Mouse (Mus musculus): ENCODE results near the gene Gm10643. TPM values are rescaled to one million over a fixed set of nuclear protein-coding genes. Genes with fewer than 3 reads are reported as not detected.

The Gm10643 gene
- polyA plus RNA-seq (2017; shearing (Covaris generic)) = 1 to 10 TPM; 1.8 to 2.1 TPM

DNA sequence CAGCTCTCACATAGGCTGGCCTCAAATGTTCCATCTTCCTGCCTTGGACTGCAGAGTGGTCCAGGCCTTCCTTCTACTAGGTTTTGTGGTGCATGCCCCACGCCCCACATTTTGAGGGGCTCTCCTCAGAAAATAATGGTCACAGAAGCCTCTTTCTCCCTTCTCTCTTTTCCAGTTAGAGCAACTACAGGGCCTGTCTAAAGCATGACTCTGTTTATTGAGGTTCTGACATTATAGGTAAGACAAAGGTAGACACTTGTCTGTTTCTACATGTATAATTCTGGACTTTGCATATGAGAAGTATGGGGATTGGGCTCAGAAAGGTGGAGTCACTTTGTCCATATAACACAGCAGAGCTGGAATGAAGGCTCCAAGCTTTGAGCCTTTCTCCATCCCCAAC, at the start of gene Gm10643:
Gm10643 (minus strand) TSS at position 101 of the 400 bp plus-strand sequence.

DNA sequence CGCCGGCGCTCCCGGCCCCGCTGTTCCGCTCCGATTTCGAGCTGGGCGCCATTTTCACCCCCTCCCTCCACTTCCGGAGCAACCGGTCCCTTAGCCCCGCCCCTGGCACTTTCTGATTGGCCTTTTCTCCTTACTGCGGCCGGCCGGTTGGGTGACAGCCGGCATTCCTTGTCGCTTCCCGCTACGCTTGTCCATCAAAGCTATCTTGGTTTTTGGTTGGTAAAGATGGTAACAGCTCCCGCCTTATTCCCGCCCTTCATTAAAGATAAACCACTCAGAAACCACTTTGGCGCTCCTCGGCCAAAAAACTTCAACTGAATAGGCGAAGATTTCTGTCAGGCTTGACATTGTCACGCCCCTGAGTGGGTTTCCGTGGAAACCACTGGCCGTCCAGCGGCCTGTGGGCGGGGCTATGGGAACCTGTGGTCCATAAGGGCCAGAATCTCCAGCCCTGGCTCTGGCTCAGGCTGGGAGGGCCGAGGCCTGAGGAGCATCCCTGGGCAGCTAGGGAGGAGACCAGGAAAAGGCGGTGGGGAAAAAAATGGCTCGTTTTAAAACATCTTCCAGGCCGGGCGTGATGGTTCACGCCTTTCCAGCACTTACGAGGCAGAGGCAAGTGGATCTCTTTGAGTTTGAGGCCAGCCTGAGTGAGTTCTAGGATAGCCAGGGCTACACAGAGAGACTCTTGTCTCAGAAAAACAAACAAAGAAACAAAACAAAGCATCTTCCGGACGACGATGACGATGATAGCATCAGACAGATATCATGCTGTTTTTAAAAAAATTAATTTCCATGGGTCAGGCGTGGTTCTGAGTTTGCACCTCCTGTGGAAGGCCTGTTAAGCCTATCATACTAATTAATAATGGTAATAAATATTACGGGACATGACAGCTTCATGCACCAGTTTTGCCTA, 40.0 kb upstream of the Gm10643 start, which contains the start of gene Dcaf15:
Dcaf15 (minus strand) TSS at position 72 of the 913 bp plus-strand sequence.

DNA sequence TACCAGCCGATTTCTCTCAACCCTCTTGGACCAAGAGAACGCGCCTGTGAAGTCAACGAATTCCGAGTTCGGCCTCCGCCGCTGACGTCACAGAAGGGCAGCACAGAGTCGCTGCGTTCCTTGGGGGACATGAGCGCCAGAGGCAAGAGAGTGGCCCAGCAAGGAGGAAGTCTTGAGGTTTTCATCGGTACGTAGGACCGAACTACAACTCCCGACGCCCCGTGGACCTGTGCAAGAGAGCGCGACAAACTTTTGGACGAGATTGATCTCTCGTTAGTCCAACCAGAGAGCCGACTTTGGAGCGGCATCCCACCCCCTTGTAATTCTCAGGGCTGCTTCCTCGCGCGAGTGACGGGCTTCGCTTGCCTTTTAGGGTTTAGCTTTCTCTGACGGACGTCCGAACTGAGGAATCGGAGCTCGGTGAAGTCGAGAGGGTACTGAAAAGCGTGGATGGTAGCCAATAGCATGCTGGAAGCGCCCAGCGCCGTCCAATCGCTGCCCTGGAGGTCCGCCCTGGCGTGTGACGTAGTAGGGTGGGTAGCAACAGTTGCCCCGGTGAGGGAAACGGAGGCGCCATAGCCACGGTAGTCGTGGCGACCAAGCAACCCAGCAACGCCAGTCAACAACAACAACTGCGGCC, 1.5 kb upstream of the Gm10643 start, which contains the start of gene Rfx1:
Rfx1 (plus strand) TSS at position 544 of the 640 bp plus-strand sequence.

DNA sequence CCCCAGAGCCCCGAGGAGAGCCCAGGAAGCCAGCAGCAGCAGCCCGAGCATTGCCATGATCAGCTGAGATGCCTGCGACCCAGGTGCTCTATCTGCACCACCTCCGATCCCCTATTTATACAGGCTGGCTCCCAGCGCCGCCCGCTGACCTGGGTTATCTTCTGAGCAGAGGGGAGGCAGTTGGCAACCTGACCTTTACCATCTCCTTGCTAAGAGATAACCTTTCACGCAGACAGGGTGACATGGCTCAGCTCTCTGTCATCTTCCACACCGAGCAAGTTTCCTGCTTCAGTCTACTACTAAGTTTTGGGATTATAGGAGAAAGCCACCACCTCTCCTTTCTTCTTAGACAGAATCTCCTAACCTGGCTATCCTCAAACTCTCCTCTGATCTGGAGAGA, 20.0 kb downstream of the Gm10643 start, which contains the start of gene Rln3:
Rln3 (minus strand) TSS at position 101 of the 400 bp plus-strand sequence.

DNA sequence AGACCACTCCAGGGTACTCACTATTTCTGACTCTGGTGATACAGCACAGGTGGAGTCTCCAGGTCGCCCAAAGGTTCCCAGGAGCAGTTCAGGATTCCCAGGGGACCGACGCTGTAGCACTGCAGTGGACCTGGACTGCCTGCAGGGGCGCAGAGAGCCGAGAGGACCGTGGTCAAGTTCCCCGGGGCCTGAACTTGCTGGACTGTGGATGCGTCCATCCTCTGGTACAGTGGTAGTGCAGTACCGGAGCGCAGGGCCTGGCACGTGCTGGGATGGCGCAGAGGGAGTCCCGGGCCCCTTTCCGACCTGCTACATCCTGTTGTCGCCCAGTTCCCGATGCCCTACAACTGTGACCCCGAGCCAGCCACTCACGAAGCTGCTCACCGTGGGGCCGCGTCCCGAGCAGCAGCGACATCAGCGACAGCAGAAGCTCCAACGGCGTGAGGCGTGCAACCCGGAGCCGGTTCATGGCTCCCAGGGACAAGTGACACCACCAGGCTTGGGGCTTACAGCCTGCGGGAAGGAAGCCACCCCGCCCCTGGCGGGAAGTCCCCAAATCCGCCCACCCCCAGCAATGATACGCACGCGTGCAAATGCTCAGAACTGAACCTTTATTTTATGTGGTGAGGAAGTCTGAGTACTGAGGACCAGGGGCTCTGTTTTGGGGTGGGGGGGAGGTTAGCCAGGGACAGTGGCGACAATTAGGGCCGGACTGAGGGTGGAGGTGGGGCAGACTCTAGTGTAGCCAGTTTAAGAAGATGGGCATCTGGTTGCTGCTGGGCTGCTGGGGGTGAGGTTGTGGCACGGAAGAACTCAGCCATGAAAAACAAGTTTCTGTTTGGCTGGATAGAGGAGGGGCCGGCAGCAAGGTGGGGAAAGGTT, 22.6 kb downstream of the Gm10643 start, which contains the start of gene Il27ra:
Il27ra (minus strand) TSS at position 524 of the 882 bp plus-strand sequence.

DNA sequence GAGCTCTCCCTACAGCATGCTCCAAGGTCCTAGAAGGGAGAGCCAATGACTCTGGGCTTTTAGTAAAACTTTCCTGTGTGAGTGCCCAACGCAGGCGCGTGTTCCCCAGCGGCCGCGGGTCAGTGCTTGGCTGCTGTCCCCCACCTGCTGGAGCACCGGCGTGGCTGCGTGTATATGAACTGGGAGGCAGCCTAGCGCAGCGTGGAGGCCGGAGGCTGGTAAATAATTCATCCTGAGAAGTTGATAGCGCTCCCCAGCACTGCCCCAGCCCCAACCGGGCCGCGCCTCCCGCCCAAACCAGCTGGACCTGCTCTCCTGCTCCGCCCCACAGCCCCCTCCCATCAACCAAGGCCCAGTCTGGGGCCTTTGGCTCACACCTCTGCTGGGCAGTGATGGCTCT, 43.8 kb downstream of the Gm10643 start, which contains the start of gene Palm3:
Palm3 (plus strand) TSS at position 376 of the 400 bp plus-strand sequence.

Other genes starting within 250 kb of the Gm10643 start
- 10 to 100 TPM in 1 of 2 experiments, 1 to 10 TPM in 1; 7.8 to 15.3 TPM for gene Adgrl1, start 165.0 kb downstream of the Gm10643 start, polyA plus RNA-seq (2017; shearing (Covaris generic))
- under 1 TPM; 0.24 to 0.63 TPM for gene Gm10644, start 109.9 kb downstream of the Gm10643 start, polyA plus RNA-seq (2017; shearing (Covaris generic))
- 10 to 100 TPM; 40.2 to 42.2 TPM for gene Asf1b, start 109.6 kb downstream of the Gm10643 start, polyA plus RNA-seq (2017; shearing (Covaris generic))
- gene Prkaca, start 92.1 kb downstream of the Gm10643 start, polyA plus RNA-seq (2017; shearing (Covaris generic)) = 10 to 100 TPM; 54.6 to 58.2 TPM
- 10 to 100 TPM in 1 of 2 experiments, 1 to 10 TPM in 1; 9.1 to 11.7 TPM for gene Samd1, start 67.5 kb downstream of the Gm10643 start, polyA plus RNA-seq (2017; shearing (Covaris generic))
- gene 1700067K01Rik, start 63.6 kb downstream of the Gm10643 start, polyA plus RNA-seq (2017; shearing (Covaris generic)) = under 1 TPM; 0.12 to 0.36 TPM
- gene 2210011C24Rik, start 53.0 kb downstream of the Gm10643 start, polyA plus RNA-seq (2017; shearing (Covaris generic)) = 1 to 10 TPM; 4.0 to 4.1 TPM
- gene Palm3, start 43.7 kb downstream of the Gm10643 start, polyA plus RNA-seq (2017; shearing (Covaris generic)) = 10 to 100 TPM; 10.1 to 13.4 TPM
- gene Il27ra, start 22.5 kb downstream of the Gm10643 start, polyA plus RNA-seq (2017; shearing (Covaris generic)) = 100 to 1,000 TPM; 260 to 302 TPM
- 100 to 1,000 TPM; 167 to 253 TPM for gene Rln3, start 20.1 kb downstream of the Gm10643 start, polyA plus RNA-seq (2017; shearing (Covaris generic))
- gene Rfx1, start 1.7 kb upstream of the Gm10643 start, polyA plus RNA-seq (2017; shearing (Covaris generic)) = 10 to 100 TPM; 14.4 to 40.5 TPM
- gene Dcaf15, start 39.6 kb upstream of the Gm10643 start, polyA plus RNA-seq (2017; shearing (Covaris generic)) = 10 to 100 TPM; 32.6 to 41.2 TPM
- 10 to 100 TPM; 17.6 to 39.5 TPM for gene Podnl1, start 60.9 kb upstream of the Gm10643 start, polyA plus RNA-seq (2017; shearing (Covaris generic))
- 10 to 100 TPM; 28.8 to 41.8 TPM for gene Cc2d1a, start 82.8 kb upstream of the Gm10643 start, polyA plus RNA-seq (2017; shearing (Covaris generic))
- 1 to 10 TPM in 1 of 2 experiments, under 1 TPM in 1; 0.31 to 1.4 TPM for gene 4930432K21Rik, start 82.9 kb upstream of the Gm10643 start, polyA plus RNA-seq (2017; shearing (Covaris generic))
- gene Nanos3, start 120.1 kb upstream of the Gm10643 start, polyA plus RNA-seq (2017; shearing (Covaris generic)) = 1 to 10 TPM; 1.3 to 4.5 TPM
- gene Zswim4, start 171.9 kb upstream of the Gm10643 start, polyA plus RNA-seq (2017; shearing (Covaris generic)) = 10 to 100 TPM in 1 of 2 experiments, 1 to 10 TPM in 1; 6.8 to 15.0 TPM
- gene D8Ertd738e, start 184.6 kb upstream of the Gm10643 start, polyA plus RNA-seq (2017; shearing (Covaris generic)) = 100 to 1,000 TPM; 287 to 296 TPM
- gene Mri1, start 192.2 kb upstream of the Gm10643 start, polyA plus RNA-seq (2017; shearing (Covaris generic)) = 100 to 1,000 TPM; 105 to 132 TPM
- 10 to 100 TPM; 33.8 to 36.6 TPM for gene Ccdc130, start 205.2 kb upstream of the Gm10643 start, polyA plus RNA-seq (2017; shearing (Covaris generic))

Measured in activated CD4-positive, CD25-positive, alpha-beta regulatory T cell (primary cell).